Mouse (Mus musculus) heart, adult 2 months (tissue): ENCODE results near the gene Sod1.

Experiments
- CTCF ChIP-seq: fragments of 200-600 bp; IDR thresholded peaks from 2 replicates; pipeline ENCODE4 v1.8.1; 2022; ENCODE audit warnings: antibody characterized with exemption, mild to moderate bottlenecking, moderate library complexity
- EP300 ChIP-seq: fragments of 200-500 bp; IDR thresholded peaks from 2 replicates; pipeline ENCODE4 v1.6.1; 2011; ENCODE audit warnings: low read depth, low read length, control low read depth; ENCODE audit not compliant: insufficient read depth

- TF ChIP-seq CTCF (no peak), EP300 (no peak)
These were observed 15.7 kb upstream of the Sod1 start for GRCm38 (mm10) chr16:90204868-90205267.
